Mouse (Mus musculus): ENCODE measurements around the gene Adgre5.

- TF ChIP-seq CTCF (IDR thresholded peaks at IDR 0.05; ENCODE audit: control insufficient read depth, insufficient read depth, low read length) (no peak), POLR2A (IDR thresholded peaks at IDR 0.05; ENCODE audit: borderline replicate concordance, control insufficient read depth, low read depth, low read length) (peak; percentile 73; the same call in 1 of the 2 replicates)
These were observed at the start of gene Adgre5 for GRCm38 (mm10) chr8:83740976-83741741.

Data from bone marrow, adult 2 months (tissue).